Mouse (Mus musculus) neural tube, embryonic 15.5 days (tissue): ENCODE results near the gene Dbr1. TPM values are rescaled to one million over a fixed set of nuclear protein-coding genes. Genes with fewer than 3 reads are reported as not detected.

Experiments used
- ATAC-seq: fragments of 200-750 bp; cut with Nextera tagmentation; 2 replicates; pipeline ENCODE4 v1.8.0; 2017; ENCODE audit warnings: mild to moderate bottlenecking, moderate TSS enrichment, moderate library complexity; ENCODE audit not compliant: low FRiP score
- H3K27ac ChIP-seq: fragments of 300-500 bp; sonication (generic); replicated peaks from 2 replicates; pipeline ENCODE4 v1.5.1; 2015; ENCODE audit warnings: mild to moderate bottlenecking, inconsistent platforms
- H3K27me3 ChIP-seq: fragments of 300-500 bp; sonication (generic); replicated peaks from 2 replicates; pipeline ENCODE4 v1.6.1; 2015; ENCODE audit warnings: inconsistent platforms
- H3K36me3 ChIP-seq: fragments of 300-500 bp; sonication (generic); 2 replicates; pipeline ENCODE4 v1.6.1; 2015; ENCODE audit warnings: inconsistent platforms
- H3K4me1 ChIP-seq: fragments of 300-500 bp; sonication (generic); 2 replicates; pipeline ENCODE4 v1.6.1; 2015; ENCODE audit warnings: inconsistent platforms
- H3K4me2 ChIP-seq: fragments of 300-500 bp; sonication (generic); 2 replicates; pipeline ENCODE4 v1.6.1; 2015; ENCODE audit warnings: inconsistent platforms, mild to moderate bottlenecking, moderate library complexity
- H3K4me3 ChIP-seq: fragments of 300-500 bp; sonication (generic); replicated peaks from 2 replicates; pipeline ENCODE4 v1.5.1; 2015; ENCODE audit warnings: mild to moderate bottlenecking, inconsistent platforms
- H3K9ac ChIP-seq: fragments of 300-500 bp; sonication (generic); replicated peaks from 2 replicates; pipeline ENCODE4 v1.6.1; 2015; ENCODE audit warnings: mild to moderate bottlenecking, inconsistent platforms
- H3K9me3 ChIP-seq: fragments of 300-500 bp; sonication (generic); replicated peaks from 2 replicates; pipeline ENCODE4 v1.6.1; 2016; ENCODE audit warnings: inconsistent platforms
- WGBS: fragments of 180-500 bp; shearing (Covaris S2); methylation state at CpG from one replicate; pipeline ENCODE4 v1.1.7; 2015; ENCODE audit warnings: mixed read lengths; 5-methylcytosine and 5-hydroxymethylcytosine counted together
- polyA plus RNA-seq: library from polyadenylated mRNA; unstranded; fragments of >200 nt; fragmentation: Nextera tagmentation; extraction: Ambion mirVana; gene quantifications from 2 replicates; pipeline ENCODE4 v1.2.1, GENCODE M21; 2015

The Dbr1 gene
- polyA plus RNA-seq, result 23.2 and 28.7 TPM in 2 replicates

DNA sequence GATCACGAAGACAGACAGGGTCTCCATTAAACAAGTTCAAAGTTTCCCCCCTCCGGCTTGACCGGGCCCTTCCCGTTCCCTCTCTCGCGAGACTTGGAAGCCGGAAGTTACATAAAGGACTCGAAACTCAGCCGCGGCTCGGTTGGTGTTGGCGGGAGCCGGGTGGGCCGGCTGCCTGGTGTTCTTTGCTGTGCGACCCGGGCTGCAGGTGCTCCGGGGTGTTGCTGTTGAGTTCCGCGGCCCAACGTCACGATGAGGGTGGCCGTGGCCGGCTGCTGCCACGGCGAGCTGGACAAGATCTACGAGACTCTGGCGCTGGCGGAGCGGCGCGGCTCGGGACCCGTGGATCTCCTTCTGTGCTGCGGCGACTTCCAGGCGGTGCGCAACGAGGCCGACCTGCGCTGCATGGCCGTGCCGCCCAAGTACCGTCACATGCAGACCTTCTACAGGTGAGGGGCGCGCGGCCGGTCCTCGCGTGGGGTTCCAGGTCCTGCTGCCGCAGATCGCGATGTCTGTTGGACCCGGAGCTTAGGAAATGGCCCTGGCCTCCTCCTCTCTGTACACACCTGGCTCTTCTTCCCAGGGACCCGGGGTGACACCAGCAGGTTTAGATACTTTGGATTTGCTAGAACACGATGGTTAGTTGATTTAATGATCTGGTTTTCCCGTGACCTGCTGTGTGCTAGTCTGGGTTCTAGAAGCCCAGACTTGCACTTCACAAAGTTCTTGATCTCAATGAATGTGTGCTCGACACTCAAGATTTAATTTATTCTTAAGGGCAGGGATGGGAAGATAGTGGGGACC, at the start of gene Dbr1:
Gene Dbr1 (plus strand): TSS at position 123 of the 804 bp plus-strand sequence.
- Histone ChIP-seq H3K9me3 (no peaks in the 10 kb centered on the region), H3K36me3 (peaks cover 8% of the 10 kb centered on the region; the same call in 1 of the 2 replicates), H3K4me3 (peak within 1 kb of the TSS; percentile 90), H3K27me3 (peaks cover 9% of the 10 kb centered on the region; the same call in 1 of the 2 replicates), H3K4me2 (peak within 1 kb of the TSS; percentile 64), H3K9ac (peak within 1 kb of the TSS; percentile 89), H3K27ac (peak within 1 kb of the TSS; percentile 75), H3K4me1 (peaks cover 17% of the 10 kb centered on the region)
- under 1% methylated on average over 57 of the region's 57 CpGs for WGBS
- ATAC-seq, result peak; percentile 96

DNA sequence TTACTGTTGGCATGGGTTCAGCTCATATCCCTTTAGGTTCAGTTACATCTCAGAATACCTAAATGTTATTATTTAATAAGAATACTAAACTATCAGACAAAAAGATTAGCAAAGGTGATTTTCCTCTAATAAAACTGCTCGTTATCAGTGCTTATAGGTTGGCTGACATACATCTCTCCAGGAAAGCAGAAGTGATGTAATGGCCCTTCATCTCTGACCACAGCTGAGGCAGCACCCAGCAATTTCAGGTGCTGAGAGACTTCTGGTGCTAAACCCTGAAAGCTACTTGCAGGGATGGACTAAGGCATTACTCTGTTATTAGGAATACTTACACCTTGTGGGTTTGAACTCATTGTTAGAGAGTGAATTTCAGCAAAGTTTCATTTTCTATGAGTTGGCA, 43.7 kb upstream of the Dbr1 start:
- no peak overlapping the region for H3K4me2 ChIP-seq
- WGBS, result 93% methylated on average over 1 of the region's 1 CpGs
- no peak overlapping the region for H3K9ac ChIP-seq
- ATAC-seq, result no peak
- no peak overlapping the region for H3K27ac ChIP-seq
- no peak overlapping the region for H3K4me3 ChIP-seq
- H3K36me3 ChIP-seq, result peaks cover 72% of the 10 kb centered on the region
- no peaks in the 10 kb centered on the region for H3K9me3 ChIP-seq
- no peaks in the 10 kb centered on the region for H3K27me3 ChIP-seq
- no peaks in the 10 kb centered on the region for H3K4me1 ChIP-seq

DNA sequence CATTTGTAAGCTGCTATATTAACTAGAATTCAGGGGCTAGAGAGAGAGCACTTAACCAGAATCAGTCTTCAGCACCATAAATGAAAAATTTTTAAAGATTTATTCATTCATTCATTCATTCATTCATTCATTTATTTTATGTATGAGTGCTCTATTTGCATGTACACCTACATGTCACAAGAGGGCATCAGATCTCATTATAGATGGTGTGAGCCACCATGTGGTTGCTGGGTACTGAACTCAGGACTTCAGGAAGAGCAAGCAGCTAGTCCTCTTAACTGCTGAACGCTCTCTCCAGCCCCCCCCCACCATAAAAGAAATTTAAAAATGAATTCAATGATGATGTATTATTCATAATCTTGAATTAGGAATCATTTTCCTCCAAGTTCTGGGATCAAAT, 29.3 kb upstream of the Dbr1 start:
- H3K4me2 ChIP-seq, result no peak overlapping the region
- no peaks in the 10 kb centered on the region for H3K36me3 ChIP-seq
- H3K9ac ChIP-seq, result no peak overlapping the region
- H3K27me3 ChIP-seq, result no peaks in the 10 kb centered on the region
- ATAC-seq, result no peak
- no peak overlapping the region for H3K27ac ChIP-seq
- no peaks in the 10 kb centered on the region for H3K4me1 ChIP-seq
- WGBS, result 100% methylated on average over 1 of the region's 1 CpGs
- no peak overlapping the region for H3K4me3 ChIP-seq
- no peaks in the 10 kb centered on the region for H3K9me3 ChIP-seq

DNA sequence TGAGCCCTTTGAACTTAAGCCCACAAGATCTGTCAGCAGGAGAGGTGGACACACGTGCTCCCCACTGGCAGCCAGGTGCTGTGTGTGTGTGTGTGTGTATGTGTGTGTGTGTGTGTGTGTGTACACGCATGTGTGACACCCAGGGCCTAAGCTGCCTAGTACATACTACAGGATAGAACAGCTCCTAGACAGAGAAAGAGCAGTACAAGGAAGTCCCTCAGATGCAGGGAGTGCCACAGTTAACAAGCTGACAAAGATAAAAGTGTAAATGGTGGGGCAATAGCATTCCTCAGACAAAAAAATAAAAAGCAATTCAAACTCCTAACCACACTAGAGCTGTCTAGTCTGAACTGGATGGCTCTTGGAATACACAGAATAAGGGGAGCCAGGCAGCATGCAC, 23.5 kb upstream of the Dbr1 start:
- Histone ChIP-seq H3K9ac (no peak overlapping the region), H3K4me3 (no peak overlapping the region), H3K4me2 (no peak overlapping the region), H3K27me3 (no peaks in the 10 kb centered on the region), H3K4me1 (0 out of 2 replicates have a peak, but pooled peaks cover 5% of the 10 kb centered on the region), H3K27ac (no peak overlapping the region), H3K36me3 (no peaks in the 10 kb centered on the region), H3K9me3 (no peaks in the 10 kb centered on the region)
- ATAC-seq, result no peak
- 52% methylated on average over 2 of the region's 2 CpGs for WGBS

DNA sequence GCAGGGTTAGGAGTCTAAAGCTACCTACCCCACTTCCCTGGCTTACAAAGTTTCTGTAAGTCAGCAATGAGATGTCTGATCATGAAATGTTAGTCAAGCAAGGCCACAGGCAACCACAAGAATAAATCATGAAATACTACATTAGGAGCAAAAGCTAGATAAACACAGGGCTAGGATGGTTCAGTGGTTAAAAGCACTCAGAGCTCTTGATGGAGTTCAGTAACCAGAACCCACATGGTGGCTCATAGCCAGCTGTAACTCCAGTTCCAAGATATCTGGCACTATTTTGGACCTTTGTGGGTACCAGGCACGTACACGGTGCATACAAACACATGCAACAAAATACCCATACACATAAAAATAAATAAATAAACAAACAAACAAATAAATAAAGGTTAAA, 22.6 kb upstream of the Dbr1 start:
- no peaks in the 10 kb centered on the region for H3K9me3 ChIP-seq
- no peak for ATAC-seq
- no peak overlapping the region for H3K4me3 ChIP-seq
- no peaks in the 10 kb centered on the region for H3K36me3 ChIP-seq
- H3K4me1 ChIP-seq, result 0 out of 2 replicates have a peak, but pooled peaks cover 5% of the 10 kb centered on the region
- WGBS, result 89% methylated on average over 2 of the region's 2 CpGs
- no peak overlapping the region for H3K27ac ChIP-seq
- H3K9ac ChIP-seq, result no peak overlapping the region
- H3K27me3 ChIP-seq, result no peaks in the 10 kb centered on the region
- no peak overlapping the region for H3K4me2 ChIP-seq

DNA sequence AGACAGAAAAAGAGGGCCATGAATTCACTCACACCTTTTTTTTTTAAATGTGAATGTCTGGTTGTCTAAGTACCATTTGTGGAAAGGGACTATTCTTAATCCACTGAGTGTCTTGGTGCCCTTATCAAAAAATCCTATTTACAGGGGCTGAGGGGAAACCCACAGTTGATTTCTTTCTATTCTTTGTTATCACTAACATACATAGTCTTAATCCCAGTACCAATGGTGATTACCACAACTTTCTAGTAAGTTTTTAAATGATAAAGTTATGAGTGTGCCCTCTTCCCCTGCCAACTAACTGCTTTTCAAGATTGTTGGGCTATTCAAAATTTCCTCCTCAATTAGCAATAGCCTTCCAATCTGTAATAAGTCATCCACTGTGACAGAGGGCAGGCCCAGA, 21.5 kb upstream of the Dbr1 start:
- H3K9me3 ChIP-seq, result no peaks in the 10 kb centered on the region
- no peak for ATAC-seq

DNA sequence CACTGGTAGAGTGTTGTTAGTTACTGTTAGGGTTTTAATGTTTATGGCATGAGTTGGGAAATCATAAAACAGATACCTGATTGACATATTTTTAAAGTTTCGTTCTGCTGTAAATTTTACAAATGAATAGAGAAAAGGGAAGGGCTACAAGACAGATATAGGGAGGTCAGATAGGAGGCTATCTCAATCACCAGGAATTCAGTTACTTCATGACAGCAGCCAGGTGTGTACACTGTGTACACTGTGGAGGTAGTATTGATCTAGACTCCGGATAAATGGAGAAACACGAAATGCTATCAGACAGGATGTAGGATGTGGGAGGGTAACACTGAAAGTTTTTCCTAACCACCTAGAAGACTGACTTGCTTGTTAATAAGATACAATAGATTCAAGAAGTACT, 20.3 kb upstream of the Dbr1 start:
- ATAC-seq, result no peak
- 95% methylated on average over 3 of the region's 3 CpGs for WGBS
- Histone ChIP-seq H3K27me3 (no peaks in the 10 kb centered on the region), H3K9me3 (no peaks in the 10 kb centered on the region), H3K9ac (no peak overlapping the region), H3K27ac (no peak overlapping the region), H3K4me3 (no peak overlapping the region), H3K36me3 (no peaks in the 10 kb centered on the region), H3K4me2 (no peak overlapping the region), H3K4me1 (0 out of 2 replicates have a peak, but pooled peaks cover 5% of the 10 kb centered on the region)

More for the DNA sequence above, 21.5 kb upstream of the Dbr1 start:
- no peak overlapping the region for H3K27ac ChIP-seq
- 0 out of 2 replicates have a peak, but pooled peaks cover 5% of the 10 kb centered on the region for H3K4me1 ChIP-seq
- H3K4me2 ChIP-seq, result no peak overlapping the region
- no peaks in the 10 kb centered on the region for H3K27me3 ChIP-seq
- H3K36me3 ChIP-seq, result no peaks in the 10 kb centered on the region
- no peak overlapping the region for H3K9ac ChIP-seq
- H3K4me3 ChIP-seq, result no peak overlapping the region

DNA sequence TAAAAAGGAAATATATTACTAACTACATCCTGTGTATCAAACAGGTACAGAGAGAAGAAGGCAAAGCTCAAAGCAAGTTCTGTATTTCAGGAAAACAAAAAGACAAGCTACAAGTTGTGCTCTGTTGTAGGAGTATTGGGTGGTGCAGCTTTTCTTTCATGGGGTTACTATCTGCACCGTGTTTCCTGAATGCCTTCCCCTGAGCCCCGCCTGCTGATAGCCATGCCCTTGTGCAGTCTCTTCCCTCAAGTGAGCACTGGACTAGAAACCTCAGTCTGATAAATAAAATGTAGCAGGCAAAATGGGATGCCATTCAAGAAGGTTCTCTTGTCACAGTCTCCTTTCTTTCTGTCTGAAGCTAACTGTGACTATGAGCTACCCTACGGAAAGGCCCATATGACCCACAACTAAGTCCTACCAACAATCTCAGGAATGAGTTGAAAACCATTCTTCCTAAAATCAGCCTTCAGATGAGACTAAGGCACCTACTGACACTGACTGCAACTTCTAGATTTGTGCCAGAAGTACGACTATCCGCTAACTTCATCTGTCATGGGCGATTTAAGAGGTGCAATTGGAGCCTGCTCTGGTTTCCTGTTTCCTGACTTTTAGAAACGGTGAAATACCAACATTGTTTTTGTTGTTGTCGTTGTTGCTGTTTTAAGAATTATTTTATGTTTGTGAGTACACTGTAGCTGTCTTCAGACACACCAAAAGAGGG, 17.9 kb upstream of the Dbr1 start:
- Histone ChIP-seq H3K4me3 (no peak overlapping the region), H3K9me3 (no peaks in the 10 kb centered on the region), H3K27ac (no peak overlapping the region), H3K4me2 (no peak overlapping the region), H3K4me1 (no peaks in the 10 kb centered on the region), H3K9ac (no peak overlapping the region), H3K36me3 (no peaks in the 10 kb centered on the region), H3K27me3 (no peaks in the 10 kb centered on the region)
- no peak for ATAC-seq
- WGBS, result 85% methylated on average over 8 of the region's 8 CpGs

DNA sequence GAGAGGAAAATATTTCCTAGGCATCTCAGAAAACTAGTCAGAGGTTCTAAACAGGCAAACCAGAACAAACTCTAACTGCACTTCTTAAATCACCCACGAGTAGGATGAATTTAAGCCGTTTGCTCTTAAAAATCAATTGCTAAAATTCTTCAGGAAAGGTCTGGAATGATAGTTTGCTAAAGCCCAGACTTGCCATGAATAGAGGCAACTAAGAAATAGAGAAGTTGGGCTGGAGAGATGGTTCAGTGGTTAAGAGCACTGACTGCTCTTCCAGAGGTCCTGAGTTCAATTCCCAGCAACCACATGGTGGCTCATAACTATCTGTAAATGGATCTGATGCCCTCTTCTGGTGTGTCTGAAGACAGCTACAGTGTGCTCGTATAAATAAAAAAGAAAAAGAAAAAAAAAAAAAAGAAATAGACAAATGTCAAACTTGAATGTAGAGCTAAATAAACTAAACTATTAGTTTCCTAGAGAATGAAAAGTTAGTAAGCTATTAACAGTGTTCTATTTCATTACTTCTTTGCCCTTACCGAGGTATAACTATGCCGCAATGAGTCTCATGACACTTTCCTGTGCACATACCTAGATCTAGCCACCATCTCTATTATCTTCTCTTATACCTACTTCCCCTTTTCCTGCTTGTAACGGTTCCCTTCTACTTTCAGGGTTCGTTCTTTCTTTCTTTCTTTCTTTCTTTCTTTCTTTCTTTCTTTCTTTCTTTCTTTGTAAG, 16.6 kb upstream of the Dbr1 start:
- no peak overlapping the region for H3K9ac ChIP-seq
- 0 out of 2 replicates have a peak, but pooled peaks cover 3% of the 10 kb centered on the region for H3K4me1 ChIP-seq
- no peak for ATAC-seq
- no peaks in the 10 kb centered on the region for H3K9me3 ChIP-seq
- H3K27ac ChIP-seq, result no peak overlapping the region
- 91% methylated on average over 7 of the region's 7 CpGs for WGBS
- H3K27me3 ChIP-seq, result no peaks in the 10 kb centered on the region
- H3K4me3 ChIP-seq, result no peak overlapping the region
- H3K4me2 ChIP-seq, result no peak overlapping the region
- no peaks in the 10 kb centered on the region for H3K36me3 ChIP-seq

DNA sequence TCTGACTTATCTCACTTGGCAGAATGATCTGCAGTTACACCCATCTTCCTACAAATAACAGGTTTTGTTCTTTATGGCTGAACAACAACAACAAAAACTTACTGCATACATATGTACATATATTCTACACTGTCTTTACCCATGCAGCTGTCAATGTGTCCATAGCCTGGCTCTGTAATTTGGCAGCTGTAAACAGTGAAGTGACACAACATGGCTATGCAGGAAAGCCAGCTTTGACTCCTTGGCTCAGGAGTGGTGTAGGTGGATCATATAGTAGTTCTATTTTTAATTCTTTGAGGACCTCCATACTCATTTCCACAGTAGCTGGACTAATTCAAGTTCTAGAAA, 16.1 kb upstream of the Dbr1 start:
- H3K36me3 ChIP-seq, result no peaks in the 10 kb centered on the region
- H3K4me2 ChIP-seq, result no peak overlapping the region
- no peak overlapping the region for H3K9ac ChIP-seq
- no peak for ATAC-seq
- 0 out of 2 replicates have a peak, but pooled peaks cover 3% of the 10 kb centered on the region for H3K4me1 ChIP-seq
- H3K4me3 ChIP-seq, result no peak overlapping the region
- no peaks in the 10 kb centered on the region for H3K9me3 ChIP-seq
- H3K27ac ChIP-seq, result no peak overlapping the region
- H3K27me3 ChIP-seq, result no peaks in the 10 kb centered on the region

DNA sequence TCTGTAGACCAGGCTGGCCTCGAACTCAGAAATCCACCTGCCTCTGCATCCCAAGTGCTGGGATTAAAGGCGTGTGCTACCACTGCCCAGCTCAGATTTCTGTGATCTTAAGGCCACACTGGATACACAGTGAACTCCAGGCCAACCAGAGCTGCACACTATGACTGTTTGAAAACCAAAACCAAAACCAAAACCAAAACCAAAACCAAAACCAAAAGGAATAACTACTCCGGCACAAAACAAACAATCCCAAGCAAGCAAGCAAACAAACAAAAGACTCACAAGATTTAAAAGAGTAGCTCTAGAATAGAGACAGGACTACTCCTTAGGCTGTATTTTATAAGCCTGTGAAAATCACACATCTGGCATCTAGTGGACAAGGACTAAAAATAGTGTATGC, 15.2 kb upstream of the Dbr1 start:
- Histone ChIP-seq H3K9ac (no peak overlapping the region), H3K4me2 (no peak overlapping the region), H3K4me1 (0 out of 2 replicates have a peak, but pooled peaks cover 3% of the 10 kb centered on the region), H3K36me3 (no peaks in the 10 kb centered on the region), H3K9me3 (no peaks in the 10 kb centered on the region), H3K27me3 (no peaks in the 10 kb centered on the region), H3K4me3 (no peak overlapping the region), H3K27ac (no peak overlapping the region)
- no peak for ATAC-seq
- 93% methylated on average over 3 of the region's 3 CpGs for WGBS
